Mouse (Mus musculus): ENCODE results near the gene Pla2g12a. TPM values are rescaled to one million over a fixed set of nuclear protein-coding genes. Genes with fewer than 3 reads are reported as not detected.

The Pla2g12a gene
- polyA plus RNA-seq, 1 experiment from 2014 or later, result 61.3 TPM

- Histone ChIP-seq H3K27me3 (ENCODE audit: insufficient read depth, low read length) (no peaks in the 10 kb centered on the region), H3K36me3 (replicated peaks; ENCODE audit: insufficient read depth, low read length) (peaks cover 9% of the 10 kb centered on the region), H3K4me1 (ENCODE audit: insufficient read depth) (peaks cover 23% of the 10 kb centered on the region), H3K9ac (replicated peaks) (no peak overlapping the region), H3K27ac (ENCODE audit: low read depth) (no peak overlapping the region), H3K4me3 (ENCODE audit: low read depth, low read length) (no peak overlapping the region), H3K9me3 (ENCODE audit: low read length) (no peaks in the 10 kb centered on the region), H3K4me2 (ENCODE audit: low read depth, low read length) (no peak overlapping the region)
- ATAC-seq, result no peak
- TF ChIP-seq EP300 (IDR thresholded peaks at IDR 0.05; ENCODE audit: low read depth) (no peak), CTCF (IDR thresholded peaks at IDR 0.05; ENCODE audit: low read depth) (no peak)
- DNase-seq, result no peak
- 60% methylated on average over 8 of the region's 8 CpGs for WGBS (ENCODE audit: insufficient replicate concordance)
These were observed 25.5 kb downstream of the Pla2g12a start for GRCm38 (mm10) chr3:129903866-129904265.

GRCm38 (mm10) chr3:129904381-129905132 is 26.2 kb downstream of the Pla2g12a start:
- Histone ChIP-seq H3K36me3 (replicated peaks; ENCODE audit: insufficient read depth, low read length) (peaks cover 15% of the 10 kb centered on the region), H3K9me3 (ENCODE audit: low read length) (no peaks in the 10 kb centered on the region), H3K9ac (replicated peaks) (no peak overlapping the region), H3K4me3 (ENCODE audit: low read depth, low read length) (no peak overlapping the region), H3K4me2 (ENCODE audit: low read depth, low read length) (no peak overlapping the region), H3K27me3 (ENCODE audit: insufficient read depth, low read length) (no peaks in the 10 kb centered on the region), H3K27ac (ENCODE audit: low read depth) (no peak overlapping the region), H3K4me1 (ENCODE audit: insufficient read depth) (peaks cover 23% of the 10 kb centered on the region)
- TF ChIP-seq EP300 (IDR thresholded peaks at IDR 0.05; ENCODE audit: low read depth), result no peak
- 0 out of 2 replicates have a peak, but pooled peaks have one; percentile 19 for TF ChIP-seq CTCF (IDR thresholded peaks at IDR 0.05; ENCODE audit: low read depth)
- 47% methylated on average over 7 of the region's 7 CpGs for WGBS (ENCODE audit: insufficient replicate concordance)
- 0 out of 2 replicates have a peak, but pooled peaks have one; percentile 13 for ATAC-seq
- no peak for DNase-seq

- ATAC-seq, result no peak
- H3K36me3 ChIP-seq (replicated peaks; ENCODE audit: insufficient read depth, low read length), result peaks cover 45% of the 10 kb centered on the region
- no peak overlapping the region for H3K4me2 ChIP-seq (ENCODE audit: low read depth, low read length)
- H3K27ac ChIP-seq (ENCODE audit: low read depth), result no peak overlapping the region
- H3K9me3 ChIP-seq (ENCODE audit: low read length), result no peaks in the 10 kb centered on the region
- no peak for DNase-seq
- TF ChIP-seq CTCF (IDR thresholded peaks at IDR 0.05; ENCODE audit: low read depth) (no peak), EP300 (IDR thresholded peaks at IDR 0.05; ENCODE audit: low read depth) (no peak)
- no peaks in the 10 kb centered on the region for H3K27me3 ChIP-seq (ENCODE audit: insufficient read depth, low read length)
- H3K9ac ChIP-seq (replicated peaks), result no peak overlapping the region
- H3K4me1 ChIP-seq (ENCODE audit: insufficient read depth), result no peaks in the 10 kb centered on the region
- WGBS (ENCODE audit: insufficient replicate concordance), result 92% methylated on average over 14 of the region's 14 CpGs
- no peak overlapping the region for H3K4me3 ChIP-seq (ENCODE audit: low read depth, low read length)
These were observed 33.6 kb downstream of the Pla2g12a start for GRCm38 (mm10) chr3:129912025-129912424.

GRCm38 (mm10) chr3:129913241-129913640 is 34.8 kb downstream of the Pla2g12a start:
- no peak overlapping the region for H3K4me2 ChIP-seq (ENCODE audit: low read depth, low read length)
- no peak for TF ChIP-seq CTCF (IDR thresholded peaks at IDR 0.05; ENCODE audit: low read depth)
- no peak for TF ChIP-seq EP300 (IDR thresholded peaks at IDR 0.05; ENCODE audit: low read depth)
- WGBS (ENCODE audit: insufficient replicate concordance), result 91% methylated on average over 13 of the region's 13 CpGs
- DNase-seq (no peak), ATAC-seq (no peak)
- H3K27me3 ChIP-seq (ENCODE audit: insufficient read depth, low read length), result no peaks in the 10 kb centered on the region
- peaks cover 45% of the 10 kb centered on the region for H3K36me3 ChIP-seq (replicated peaks; ENCODE audit: insufficient read depth, low read length)
- H3K9me3 ChIP-seq (ENCODE audit: low read length), result no peaks in the 10 kb centered on the region
- H3K9ac ChIP-seq (replicated peaks), result no peak overlapping the region
- no peak overlapping the region for H3K27ac ChIP-seq (ENCODE audit: low read depth)
- H3K4me1 ChIP-seq (ENCODE audit: insufficient read depth), result no peaks in the 10 kb centered on the region
- no peak overlapping the region for H3K4me3 ChIP-seq (ENCODE audit: low read depth, low read length)

GRCm38 (mm10) chr3:129917424-129917823 is 39.0 kb downstream of the Pla2g12a start:
- Histone ChIP-seq H3K4me3 (ENCODE audit: low read depth, low read length) (no peak overlapping the region), H3K9me3 (ENCODE audit: low read length) (no peaks in the 10 kb centered on the region), H3K9ac (replicated peaks) (no peak overlapping the region), H3K4me2 (ENCODE audit: low read depth, low read length) (no peak overlapping the region), H3K27me3 (ENCODE audit: insufficient read depth, low read length) (no peaks in the 10 kb centered on the region), H3K4me1 (ENCODE audit: insufficient read depth) (no peaks in the 10 kb centered on the region), H3K36me3 (replicated peaks; ENCODE audit: insufficient read depth, low read length) (peaks cover 8% of the 10 kb centered on the region), H3K27ac (ENCODE audit: low read depth) (no peak overlapping the region)
- DNase-seq (no peak), ATAC-seq (no peak)
- 77% methylated on average over 3 of the region's 3 CpGs for WGBS (ENCODE audit: insufficient replicate concordance)
- TF ChIP-seq CTCF (IDR thresholded peaks at IDR 0.05; ENCODE audit: low read depth), result no peak
- TF ChIP-seq EP300 (IDR thresholded peaks at IDR 0.05; ENCODE audit: low read depth), result no peak

GRCm38 (mm10) chr3:129918434-129918833 is 40.0 kb downstream of the Pla2g12a start:
- ATAC-seq, result peak; percentile 51
- Histone ChIP-seq H3K9ac (replicated peaks) (no peak overlapping the region), H3K27ac (ENCODE audit: low read depth) (no peak overlapping the region), H3K9me3 (ENCODE audit: low read length) (no peaks in the 10 kb centered on the region), H3K4me2 (ENCODE audit: low read depth, low read length) (no peak overlapping the region), H3K4me1 (ENCODE audit: insufficient read depth) (no peaks in the 10 kb centered on the region), H3K36me3 (replicated peaks; ENCODE audit: insufficient read depth, low read length) (peaks cover 4% of the 10 kb centered on the region; the same call in 1 of the 2 replicates), H3K27me3 (ENCODE audit: insufficient read depth, low read length) (no peaks in the 10 kb centered on the region), H3K4me3 (ENCODE audit: low read depth, low read length) (no peak overlapping the region)
- 18% methylated on average over 13 of the region's 13 CpGs for WGBS (ENCODE audit: insufficient replicate concordance)
- TF ChIP-seq CTCF (IDR thresholded peaks at IDR 0.05; ENCODE audit: low read depth) (peak; percentile 81), EP300 (IDR thresholded peaks at IDR 0.05; ENCODE audit: low read depth) (no peak)
- DNase-seq, result peak; percentile 70

Data from liver, postnatal 0 days (tissue).